Mouse (Mus musculus) left cerebral cortex, adult 18-20 months (tissue): ENCODE results near the gene Slc23a2. TPM values are rescaled to one million over a fixed set of nuclear protein-coding genes. Genes with fewer than 3 reads are reported as not detected.

Experiments
- DNase-seq, 2 experiments: peaks; one replicate each; pipeline ENCODE4 v3.0.0; 2021 to 2022; ENCODE audit warnings: low spot score in 2 of 2, mixed read lengths in 1 of 2
- total RNA-seq, 2 experiments: library from RNA; stranded (reverse); gene quantifications; 2 replicates each; pipeline ENCODE4 v1.2.3; 2021

The Slc23a2 gene
- total RNA-seq, 2 experiments from 2014 or later = 137 to 143 TPM

DNA sequence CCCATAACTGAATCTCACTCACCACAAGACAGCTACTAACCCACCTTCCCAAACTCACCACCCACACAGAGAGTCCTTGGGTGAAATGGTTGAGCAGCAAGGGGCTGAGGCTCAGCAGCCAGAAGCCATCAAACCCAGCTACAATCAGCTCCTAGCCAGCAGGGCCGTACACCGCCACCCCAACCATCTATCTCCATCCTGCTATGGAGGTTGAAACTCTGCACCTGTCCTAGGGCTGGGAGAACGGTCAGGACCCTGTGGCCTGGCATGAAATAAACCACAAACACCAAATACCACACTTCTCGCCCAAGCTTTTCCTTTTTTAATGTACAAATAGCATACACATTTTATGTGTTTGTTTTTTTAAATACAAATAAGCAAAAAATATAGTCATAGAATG is 120.9 kb downstream of the Slc23a2 start:
- DNase-seq = no peak

GRCm38 (mm10) chr2:132022621-132023020 is 122.3 kb downstream of the Slc23a2 start:
- no peak for DNase-seq

- no peak for DNase-seq
These were observed 123.3 kb downstream of the Slc23a2 start for GRCm38 (mm10) chr2:132021616-132022015.

DNA sequence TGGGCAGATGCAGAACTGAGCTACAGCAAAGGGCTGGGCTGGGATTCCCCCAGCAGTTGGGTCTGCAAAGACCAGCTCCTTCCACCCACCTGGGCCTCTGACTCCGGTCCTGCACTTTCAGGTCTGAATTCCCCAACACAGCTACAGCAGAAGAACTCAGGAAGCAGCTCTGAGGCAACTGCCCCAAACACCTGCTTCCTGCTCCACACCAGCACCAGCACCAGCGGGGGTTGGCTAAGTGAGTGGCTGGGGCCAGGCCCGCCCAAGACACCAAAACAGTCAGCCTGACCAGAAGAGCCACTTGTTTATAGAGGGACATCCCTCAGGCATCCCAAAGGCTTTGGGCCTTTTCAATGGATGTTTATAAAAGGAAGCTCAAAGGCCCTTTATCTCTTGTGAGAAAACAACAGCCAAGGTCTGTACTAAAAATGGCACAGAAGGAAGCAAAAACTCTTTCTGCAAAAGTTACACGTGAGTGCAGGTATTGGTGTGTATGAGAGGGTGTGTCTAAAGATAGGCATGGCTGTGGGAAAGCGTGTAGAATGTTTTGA is 123.8 kb downstream of the Slc23a2 start:
- no peak for DNase-seq

- no peak for DNase-seq
These were observed 124.5 kb downstream of the Slc23a2 start for GRCm38 (mm10) chr2:132020420-132020819.

GRCm38 (mm10) chr2:132019372-132019811 is 125.5 kb downstream of the Slc23a2 start:
- DNase-seq = no peak

DNA sequence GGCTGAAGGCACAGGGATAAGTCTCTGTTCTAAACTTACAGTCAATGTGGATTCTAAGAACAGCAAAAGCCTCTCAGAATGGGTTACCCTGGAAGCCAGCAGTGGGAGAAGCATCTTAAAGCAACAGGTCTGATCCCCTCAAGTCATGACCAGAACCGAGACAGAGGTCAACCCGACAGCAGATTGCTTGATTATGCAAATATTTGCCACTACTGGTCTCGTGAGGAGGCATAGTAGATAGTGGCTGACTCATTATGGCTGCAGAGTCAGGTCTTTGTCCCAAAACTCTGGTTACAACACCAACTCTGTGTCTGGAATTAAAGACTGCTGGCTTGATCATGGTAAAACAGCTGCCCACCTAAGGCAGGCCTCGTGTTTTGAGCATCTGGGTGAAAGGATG is 126.8 kb downstream of the Slc23a2 start:
- no peak for DNase-seq

DNA sequence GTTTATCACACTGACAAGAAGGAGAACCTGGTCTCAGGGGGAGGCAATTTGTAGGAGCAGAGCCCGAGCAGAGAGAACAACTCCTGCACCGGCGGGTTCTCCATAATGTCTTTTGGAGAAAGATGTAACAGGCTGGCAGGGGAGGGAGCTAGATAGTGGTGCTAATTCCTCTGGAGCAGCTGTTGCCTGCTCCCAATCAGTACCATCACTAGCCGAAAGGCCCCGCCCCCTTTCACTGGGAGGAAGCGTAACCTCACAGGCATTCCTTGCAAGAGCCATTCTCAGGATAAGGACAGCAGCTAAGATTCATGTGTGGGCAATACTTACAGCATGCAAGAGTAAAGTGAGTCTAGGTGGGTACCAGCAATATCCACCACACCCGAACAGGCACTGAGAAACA is 127.3 kb downstream of the Slc23a2 start:
- no peak for DNase-seq

DNA sequence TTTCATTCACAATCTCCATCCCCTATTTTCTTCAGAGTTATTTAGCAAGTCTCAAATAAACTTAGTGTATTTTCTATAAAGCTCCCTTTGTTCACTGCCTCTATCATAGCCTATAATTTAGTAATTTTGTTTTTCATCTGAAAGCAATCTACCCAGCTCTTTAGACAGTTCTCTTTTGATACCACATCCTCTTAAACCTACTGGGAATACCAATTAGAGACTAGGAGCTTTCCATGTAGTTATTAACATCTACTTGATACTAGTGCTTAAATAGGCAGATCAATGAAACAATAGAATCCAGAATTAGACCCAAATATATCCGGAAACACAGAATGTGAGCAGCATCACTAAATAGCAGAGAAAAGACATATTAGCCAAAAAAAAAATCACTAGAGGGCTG is 128.9 kb downstream of the Slc23a2 start:
- DNase-seq = no peak

DNA sequence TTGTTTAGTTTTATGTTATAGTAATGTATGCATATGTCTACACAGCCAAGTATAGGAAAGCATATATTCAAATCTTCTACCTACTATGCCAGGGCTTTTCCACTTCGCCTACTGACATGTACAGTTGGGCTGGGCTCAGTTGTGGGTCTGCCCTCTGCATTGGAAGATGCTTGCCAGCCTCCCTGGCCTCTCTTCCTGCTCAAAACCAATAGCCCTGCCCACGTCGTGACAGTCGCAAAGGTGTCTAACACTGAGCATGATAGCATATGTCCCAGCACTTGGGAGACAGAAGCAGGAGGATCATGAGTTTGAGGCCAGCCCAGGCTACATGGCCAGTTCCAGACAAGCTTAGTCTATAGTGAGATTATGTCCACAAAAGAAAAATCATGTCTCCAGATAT is 131.8 kb downstream of the Slc23a2 start:
- no peak for DNase-seq

DNA sequence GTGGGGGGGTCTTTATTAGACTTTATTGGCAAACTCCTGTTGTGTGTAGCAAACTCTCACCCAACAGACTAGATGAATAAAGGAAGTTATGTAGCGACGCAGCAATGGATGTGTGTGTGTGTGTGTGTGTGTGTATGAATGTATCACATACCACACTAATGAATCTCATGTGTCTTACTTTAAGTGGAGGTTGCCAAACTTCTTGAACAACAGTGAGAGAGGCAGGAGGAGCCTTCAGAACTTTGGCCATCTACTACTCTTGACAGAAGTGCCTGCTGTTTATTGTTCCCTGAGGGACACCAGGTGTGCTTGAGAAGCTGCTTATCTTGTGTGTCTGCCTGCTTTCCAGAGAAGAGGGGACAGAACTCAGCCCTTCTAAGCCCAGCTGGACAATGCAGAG is 134.1 kb downstream of the Slc23a2 start:
- DNase-seq = no peak

- DNase-seq = no peak
These were observed 136.7 kb downstream of the Slc23a2 start for GRCm38 (mm10) chr2:132008186-132008585.

DNA sequence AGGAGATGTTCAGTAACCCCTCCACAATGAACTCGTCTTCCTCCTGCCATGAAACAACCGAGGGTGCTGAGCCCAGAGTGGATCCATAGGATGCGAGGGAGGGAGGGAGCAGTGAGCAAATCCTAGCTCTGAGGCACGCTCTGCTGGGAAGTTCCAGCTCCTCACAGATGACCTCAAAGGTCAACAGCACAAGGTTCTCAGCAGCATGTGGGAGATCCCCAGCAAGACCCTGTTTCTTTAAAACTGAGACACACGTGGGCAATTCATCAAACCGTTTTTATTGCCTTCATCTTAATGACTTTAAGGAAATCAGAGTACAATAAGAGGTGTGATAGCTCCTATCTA is 137.5 kb downstream of the Slc23a2 start:
- no peak for DNase-seq

DNA sequence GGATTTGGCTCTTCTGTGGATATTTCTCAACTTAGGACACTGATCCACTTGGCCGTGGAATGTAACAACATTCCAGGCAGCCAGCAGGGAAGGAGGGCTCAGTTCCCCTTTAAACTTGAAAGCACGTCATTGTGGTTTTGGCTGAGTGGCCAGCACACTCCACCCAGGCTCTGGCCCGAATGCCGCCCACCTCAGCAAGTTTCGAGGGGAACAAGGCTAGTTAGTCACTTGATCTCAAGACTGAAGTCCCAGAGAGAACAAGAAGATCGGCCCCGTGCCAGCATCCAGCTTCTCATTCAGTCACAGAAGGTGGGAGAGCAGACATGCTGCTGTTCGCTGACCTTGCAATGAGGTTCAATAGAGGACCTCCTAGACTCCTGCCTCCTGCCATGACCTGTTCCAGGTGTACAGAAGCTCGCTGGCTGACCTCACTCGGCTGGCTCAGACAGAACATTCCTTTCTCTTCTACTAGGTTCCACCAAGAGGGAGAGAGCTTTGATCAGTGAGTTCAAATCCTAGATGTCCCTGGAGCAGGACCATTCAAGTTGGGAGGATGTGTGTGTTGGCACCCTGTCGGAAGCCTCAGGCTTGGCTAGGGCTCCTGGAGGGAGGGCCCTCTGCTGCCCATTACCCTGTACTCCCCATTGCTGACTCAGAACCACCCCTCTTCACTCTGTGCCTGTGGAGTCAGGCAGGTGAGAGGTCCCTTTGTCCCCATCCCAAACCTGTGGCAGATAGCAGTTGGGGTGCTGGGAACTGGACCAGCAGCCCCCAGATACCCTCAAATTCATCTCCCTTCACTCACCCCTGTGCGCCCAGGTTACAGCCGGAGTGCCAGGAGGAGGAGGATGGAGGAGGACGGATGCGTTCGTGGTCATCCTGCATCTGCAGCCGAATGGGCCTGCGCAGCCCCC is 138.1 kb downstream of the Slc23a2 start:
- no peak for DNase-seq

- no peak for DNase-seq
These were observed 139.5 kb downstream of the Slc23a2 start for GRCm38 (mm10) chr2:132005445-132005844.

DNA sequence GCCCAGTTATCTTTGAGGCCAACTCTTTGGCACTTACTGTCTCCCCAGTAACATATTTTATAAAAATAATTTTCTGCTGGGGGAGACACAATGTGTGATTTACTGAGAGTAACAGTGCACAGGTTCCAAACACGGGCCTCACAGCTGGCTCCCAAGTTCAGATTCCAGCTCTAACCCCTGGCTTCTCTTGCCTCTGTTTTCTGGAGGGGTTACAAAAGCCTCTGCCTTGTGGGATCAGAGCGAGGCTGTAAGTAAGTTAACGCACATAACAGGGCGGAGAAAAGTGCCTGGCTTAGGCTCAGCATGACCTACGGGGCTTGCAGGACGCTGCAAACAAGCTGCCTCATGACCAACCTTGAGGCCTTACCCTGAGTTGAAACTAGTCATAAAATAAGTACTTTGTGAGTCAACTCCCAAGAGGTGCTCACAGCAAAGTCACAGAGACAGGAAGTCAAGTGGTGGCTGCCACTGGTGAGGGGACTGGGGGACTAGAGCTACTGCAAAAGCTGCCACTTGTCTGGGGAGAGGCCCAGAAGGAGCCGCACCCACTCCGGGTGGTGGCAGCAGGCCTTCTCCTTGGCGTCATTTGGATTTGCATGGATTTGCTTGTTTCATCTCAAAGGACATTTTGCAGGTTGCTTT is 140.3 kb downstream of the Slc23a2 start:
- DNase-seq = no peak

DNA sequence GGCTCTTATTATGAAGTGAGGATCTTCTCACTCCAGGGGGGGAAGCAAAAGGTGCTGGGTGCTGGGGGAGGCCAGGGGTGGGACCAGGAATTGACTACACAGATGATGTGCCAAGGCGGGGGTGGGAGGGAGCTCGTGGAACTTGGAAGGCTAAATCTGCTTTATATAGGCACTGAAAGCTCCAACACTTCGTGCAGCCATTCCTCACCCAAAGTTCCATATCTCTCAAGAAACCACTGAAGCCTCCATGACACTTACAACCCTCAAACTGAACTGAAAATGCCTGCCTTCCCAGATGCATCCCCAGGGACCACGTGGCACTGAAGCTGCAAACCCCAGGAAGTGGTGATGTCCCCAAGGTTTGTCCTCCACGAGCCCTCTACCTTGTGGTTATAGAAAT is 141.0 kb downstream of the Slc23a2 start:
- DNase-seq = no peak

Other genes with a start within 250 kb of the Slc23a2 start
- 100 to 1,000 TPM; 867 to 903 TPM for gene Prnp, start 235.2 kb downstream of the Slc23a2 start, total RNA-seq
- not detected for gene Prn, start 235.2 kb downstream of the Slc23a2 start, total RNA-seq
- gene Prnd, start 194.2 kb downstream of the Slc23a2 start, total RNA-seq = not detected
- 10 to 100 TPM; 42.8 to 47.5 TPM for gene Rassf2, start 114.8 kb downstream of the Slc23a2 start, total RNA-seq
- gene Tmem230, start 102.7 kb upstream of the Slc23a2 start, total RNA-seq = 10 to 100 TPM; 33.7 to 36.4 TPM
- gene Pcna, start 108.2 kb upstream of the Slc23a2 start, total RNA-seq = 10 to 100 TPM; 45.8 to 48.0 TPM
- gene Cds2, start 118.0 kb upstream of the Slc23a2 start, total RNA-seq = 100 to 1,000 TPM; 251 to 285 TPM
- 1 to 10 TPM; 1.5 to 1.8 TPM for gene Prokr2, start 240.3 kb upstream of the Slc23a2 start, total RNA-seq